Mouse (Mus musculus) MEL (cell line): ENCODE data around the gene Socs7. TPM values are rescaled to one million over a fixed set of nuclear protein-coding genes. Genes with fewer than 3 reads are reported as not detected.

ENCODE experiments used
- DNase-seq: peaks from one replicate; pipeline ENCODE4 v3.0.0; 2011; ENCODE audit warnings: low read depth, low spot score
- H3K27ac ChIP-seq: 2 replicates; pipeline ENCODE4 v1.5.1; 2012; ENCODE audit warnings: low read depth, mild to moderate bottlenecking, control low read depth, low read length, moderate library complexity; ENCODE audit not compliant: control insufficient read depth
- H3K27me3 ChIP-seq, 2 experiments: fragments of 150-350 bp in 1 of 2; sonication (generic) in 1 of 2; 2 replicates each; pipeline ENCODE4 v1.6.1; 2012; ENCODE audit warnings: low read length in 2 of 2, mild to moderate bottlenecking in 2 of 2, improper control_type of control experiment in 1 of 2, moderate library complexity in 1 of 2; ENCODE audit not compliant: insufficient read depth in 2 of 2, control insufficient read depth in 1 of 2
- H3K36me3 ChIP-seq, 2 experiments: 2 replicates each; pipeline ENCODE4 v1.6.1; 2012 to 2014; ENCODE audit warnings: low read length in 2 of 2, improper control_type of control experiment in 1 of 2, inconsistent platforms in 1 of 2, mild to moderate bottlenecking in 1 of 2; ENCODE audit not compliant: insufficient read depth in 2 of 2, control insufficient read depth in 1 of 2
- H3K4me1 ChIP-seq, 2 experiments: fragments of 150-350 bp in 1 of 2; sonication (generic) in 1 of 2; 2 replicates each; pipeline ENCODE4 v1.6.1; 2012; ENCODE audit warnings: low read length in 2 of 2, improper control_type of control experiment in 1 of 2, mild to moderate bottlenecking in 1 of 2; ENCODE audit not compliant: insufficient read depth in 2 of 2, control insufficient read depth in 1 of 2
- H3K4me3 ChIP-seq, 2 experiments: fragments of 150-350 bp in 1 of 2; sonication (generic) in 1 of 2; 2 replicates each; pipeline ENCODE4 v1.5.1; 2012; ENCODE audit warnings: low read depth in 2 of 2, low read length in 2 of 2, mild to moderate bottlenecking in 2 of 2, moderate library complexity in 2 of 2, control low read depth in 1 of 2, improper control_type of control experiment in 1 of 2; ENCODE audit not compliant: control insufficient read depth in 1 of 2, insufficient read depth in 1 of 2
- H3K79me2 ChIP-seq: 2 replicates; pipeline ENCODE4 v1.6.1; 2012; ENCODE audit warnings: mild to moderate bottlenecking, low read length, moderate library complexity; ENCODE audit not compliant: control insufficient read depth, poor library complexity, insufficient read depth
- H3K9ac ChIP-seq: 2 replicates; pipeline ENCODE4 v1.6.1; 2012; ENCODE audit warnings: low read depth, mild to moderate bottlenecking, control low read depth, low read length, moderate library complexity; ENCODE audit not compliant: control insufficient read depth, poor library complexity, severe bottlenecking
- H3K9me3 ChIP-seq: fragments of 150-350 bp; sonication (generic); replicated peaks from 2 replicates; pipeline ENCODE4 v1.6.1; 2012; ENCODE audit warnings: mild to moderate bottlenecking, low read length, improper control_type of control experiment, moderate library complexity; ENCODE audit not compliant: insufficient read depth
- CHD2 ChIP-seq: IDR thresholded peaks from 2 replicates; pipeline ENCODE4 v1.6.1; 2011; ENCODE audit warnings: low read length, improper control_type of control experiment
- EP300 ChIP-seq, 2 experiments: IDR thresholded peaks; 2 replicates each; pipeline ENCODE4 v1.6.1; 2011; ENCODE audit warnings: improper control_type of control experiment in 2 of 2, low read length in 2 of 2, low read depth in 1 of 2, mild to moderate bottlenecking in 1 of 2
- GABPA ChIP-seq: IDR thresholded peaks from 2 replicates; pipeline ENCODE4 v1.6.1; 2012; ENCODE audit warnings: low read depth, mild to moderate bottlenecking, inconsistent platforms, low read length, improper control_type of control experiment, moderate library complexity
- HCFC1 ChIP-seq: IDR thresholded peaks from 2 replicates; pipeline ENCODE4 v1.6.1; 2012; ENCODE audit warnings: low read depth, mild to moderate bottlenecking, inconsistent platforms, low read length, improper control_type of control experiment, moderate library complexity
- MAFK ChIP-seq: IDR thresholded peaks from 2 replicates; pipeline ENCODE4 v1.6.1; 2011; ENCODE audit warnings: low read depth, mild to moderate bottlenecking, low read length, improper control_type of control experiment, borderline replicate concordance
- MAX ChIP-seq: IDR thresholded peaks from 2 replicates; pipeline ENCODE4 v1.6.1; 2011; ENCODE audit warnings: low read length, improper control_type of control experiment
- MAZ ChIP-seq: IDR thresholded peaks from 2 replicates; pipeline ENCODE4 v1.6.1; 2012; ENCODE audit warnings: low read depth, mild to moderate bottlenecking, inconsistent platforms, low read length, improper control_type of control experiment
- MXI1 ChIP-seq: IDR thresholded peaks from 2 replicates; pipeline ENCODE4 v1.6.1; 2011; ENCODE audit warnings: mild to moderate bottlenecking, low read depth, low read length, improper control_type of control experiment
- MYB ChIP-seq: IDR thresholded peaks from 2 replicates; pipeline ENCODE4 v1.6.1; 2011; ENCODE audit warnings: mild to moderate bottlenecking, low read depth, low read length, improper control_type of control experiment
- NRF1 ChIP-seq: IDR thresholded peaks from 2 replicates; pipeline ENCODE4 v1.6.1; 2014; ENCODE audit warnings: low read depth, mild to moderate bottlenecking, inconsistent platforms, low read length, improper control_type of control experiment, moderate library complexity; ENCODE audit not compliant: poor library complexity, insufficient read depth, severe bottlenecking
- POLR2A ChIP-seq, 2 experiments: IDR thresholded peaks; 2 replicates each; pipeline ENCODE4 v1.6.1; 2011 to 2012; ENCODE audit warnings: low read length in 2 of 2, mild to moderate bottlenecking in 2 of 2, control low read depth in 1 of 2, improper control_type of control experiment in 1 of 2, low read depth in 1 of 2, moderate library complexity in 1 of 2; ENCODE audit not compliant: control insufficient read depth in 1 of 2, insufficient read depth in 1 of 2, poor library complexity in 1 of 2
- POLR2AphosphoS2 ChIP-seq: IDR thresholded peaks from 2 replicates; pipeline ENCODE4 v1.6.1; 2011; ENCODE audit warnings: low read length, improper control_type of control experiment
- RAD21 ChIP-seq: IDR thresholded peaks from 2 replicates; pipeline ENCODE4 v1.6.1; 2011; ENCODE audit warnings: mild to moderate bottlenecking, low read depth, low read length, improper control_type of control experiment
- RCOR1 ChIP-seq: IDR thresholded peaks from 2 replicates; pipeline ENCODE4 v1.6.1; 2012; ENCODE audit warnings: low read depth, mild to moderate bottlenecking, inconsistent platforms, low read length, improper control_type of control experiment
- SMC3 ChIP-seq: IDR thresholded peaks from 2 replicates; pipeline ENCODE4 v1.6.1; 2011; ENCODE audit warnings: low read depth, low read length, improper control_type of control experiment
- TAL1 ChIP-seq: IDR thresholded peaks from 2 replicates; pipeline ENCODE4 v1.6.1; 2012; ENCODE audit warnings: mild to moderate bottlenecking, inconsistent platforms, low read length, moderate library complexity, mixed read lengths
- TBP ChIP-seq: IDR thresholded peaks from 2 replicates; pipeline ENCODE4 v1.8.0; 2011; ENCODE audit warnings: low read depth, low read length, improper control_type of control experiment
- TCF12 ChIP-seq: IDR thresholded peaks from 2 replicates; pipeline ENCODE4 v1.6.1; 2014; ENCODE audit warnings: low read depth, mild to moderate bottlenecking, inconsistent platforms, low read length, improper control_type of control experiment, moderate library complexity
- UBTF ChIP-seq: IDR thresholded peaks from 2 replicates; pipeline ENCODE4 v1.6.1; 2012; ENCODE audit warnings: low read depth, mild to moderate bottlenecking, inconsistent platforms, low read length, improper control_type of control experiment, moderate library complexity, borderline replicate concordance; ENCODE audit not compliant: insufficient read depth
- USF1 ChIP-seq: IDR thresholded peaks from 2 replicates; pipeline ENCODE4 v1.6.1; 2014; ENCODE audit warnings: low read depth, mild to moderate bottlenecking, inconsistent platforms, low read length, improper control_type of control experiment, moderate library complexity
- ZKSCAN1 ChIP-seq: IDR thresholded peaks from 2 replicates; pipeline ENCODE4 v1.6.1; 2012; ENCODE audit warnings: low read depth, mild to moderate bottlenecking, inconsistent platforms, low read length, improper control_type of control experiment, moderate library complexity
- ZMIZ1 ChIP-seq: IDR thresholded peaks from 2 replicates; pipeline ENCODE4 v1.6.1; 2012; ENCODE audit warnings: low read depth, mild to moderate bottlenecking, inconsistent platforms, low read length, improper control_type of control experiment, moderate library complexity
- ZNF384 ChIP-seq: IDR thresholded peaks from 2 replicates; pipeline ENCODE4 v1.6.1; 2012; ENCODE audit warnings: low read depth, mild to moderate bottlenecking, inconsistent platforms, low read length, improper control_type of control experiment
- polyA plus RNA-seq, 2 experiments: library from polyadenylated mRNA; stranded (reverse) in 1 of 2; unstranded in 1 of 2; fragments of >175 nt in 1 of 2; fragments of >200 nt in 1 of 2; gene quantifications; 2 replicates each; pipeline versions ENCODE4 v1.2.1 to v1.2.4; 2012; ENCODE audit warnings: low replicate concordance in 2 of 2, low read depth in 1 of 2; ENCODE audit not compliant: insufficient read length in 2 of 2, insufficient read depth in 1 of 2, missing spikeins in 1 of 2
- total RNA-seq: library from RNA; depleted of rRNA; stranded (reverse); fragments of 300-350 nt; gene quantifications from 2 replicates; pipeline ENCODE4 v1.2.3, GENCODE M21; 2012

The Socs7 gene
- total and polyA plus RNA-seq, 3 experiments: 19.3 to 21.0 TPM; not detected in 1

GRCm38 (mm10) chr11:97404184-97404760 lies 41.9 kb downstream of the Socs7 start:
- Histone ChIP-seq H3K9ac (peak overlapping the region; percentile 52), H3K9me3 (no peaks in the 10 kb centered on the region), H3K4me1 (peaks cover 13 to 24% of the 10 kb centered on the region in 2 experiments), H3K79me2 (no peaks in the 10 kb centered on the region; the same call in 1 of the 2 replicates), H3K4me3 (peak overlapping the region; percentile 53 to 65), H3K27me3 (no peaks in the 10 kb centered on the region), H3K27ac (no peak overlapping the region), H3K36me3 (peaks cover 0 to 6% of the 10 kb centered on the region in 2 experiments; a peak in 2 of 4 replicates)
- peak; percentile 61 for DNase-seq
- TF ChIP-seq POLR2A (IDR thresholded peaks at IDR 0.05; ENCODE audit: control insufficient read depth in 1 of 2, insufficient read depth in 1 of 2, low read depth in 1 of 2, low read length in 2 of 2, poor library complexity in 1 of 2) (0 out of 4 replicates have a peak, but pooled peaks of 1 of the 2 experiments have one; percentile 40), MAFK (no peak), NRF1 (0 out of 2 replicates have a peak, but pooled peaks have one; percentile 17), CHD2 (no peak), MXI1 (0 out of 2 replicates have a peak, but pooled peaks have one; percentile 30), MAX (no peak), UBTF (no peak), MAZ (peak; percentile 49; the same call in 1 of the 2 replicates)

GRCm38 (mm10) chr11:97404761-97405190 lies 42.4 kb downstream of the Socs7 start:
- Histone ChIP-seq H3K79me2 (no peaks in the 10 kb centered on the region; the same call in 1 of the 2 replicates), H3K27ac (no peak overlapping the region), H3K36me3 (peaks cover 0 to 6% of the 10 kb centered on the region in 2 experiments; a peak in 2 of 4 replicates), H3K4me1 (peaks cover 13 to 24% of the 10 kb centered on the region in 2 experiments), H3K9ac (peak overlapping the region; percentile 52), H3K27me3 (no peaks in the 10 kb centered on the region), H3K9me3 (no peaks in the 10 kb centered on the region), H3K4me3 (peak overlapping the region; percentile 53 to 65)
- peak; percentile 60 for DNase-seq
- TF ChIP-seq EP300 (IDR thresholded peaks at IDR 0.05; ENCODE audit: low read depth in 1 of 2, low read length in 2 of 2): no peak
- TF ChIP-seq TBP: 0 out of 2 replicates have a peak, but pooled peaks have one; percentile 25

DNA sequence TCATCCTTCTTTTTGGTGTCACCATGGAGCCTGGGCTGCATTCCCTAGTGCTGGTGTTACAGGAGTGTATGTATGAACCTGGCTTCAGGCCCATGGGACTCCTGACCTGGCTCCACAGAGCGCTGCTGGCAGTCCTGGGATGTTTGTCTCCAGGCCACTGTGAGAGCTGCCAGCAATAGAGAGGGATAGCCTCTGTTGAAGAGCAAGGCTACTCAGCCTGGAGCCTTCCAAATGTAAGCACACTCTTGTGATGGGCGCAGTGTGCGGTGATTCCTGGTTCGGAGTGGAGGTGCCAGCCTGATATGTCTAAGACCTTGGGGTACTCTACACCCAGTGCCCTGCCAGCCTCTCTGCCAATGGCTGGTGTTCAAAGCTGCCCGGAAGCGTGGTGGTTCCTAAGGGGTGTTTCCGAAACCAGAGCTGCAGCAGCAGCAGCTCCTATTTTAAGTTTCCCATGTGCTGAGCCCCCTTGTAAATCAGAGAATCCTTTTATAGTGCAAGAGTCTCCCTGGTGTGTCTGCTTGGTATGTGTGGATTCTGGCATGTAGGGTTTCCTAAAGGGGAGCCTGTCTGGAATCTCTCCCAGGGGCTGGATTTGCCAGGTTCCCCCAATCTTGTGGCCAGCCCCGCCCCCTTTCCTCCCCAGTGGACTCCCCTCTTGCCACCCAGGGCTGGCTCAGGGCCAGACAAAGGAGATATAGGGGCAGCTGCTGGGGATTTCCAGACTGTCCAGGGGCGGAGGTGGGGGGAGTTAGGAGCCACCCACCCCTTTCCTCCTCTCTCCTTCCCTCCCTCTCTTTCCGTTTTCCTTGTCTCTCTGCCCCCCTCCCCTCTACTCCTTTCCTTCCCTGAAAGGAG lies 44.0 kb downstream of the Socs7 start:
- peaks cover 0 to 5% of the 10 kb centered on the region in 2 experiments; a peak in 2 of 4 replicates for H3K36me3 ChIP-seq
- no peak for TF ChIP-seq ZNF384
- no peak for TF ChIP-seq ZMIZ1
- no peak for TF ChIP-seq HCFC1
- no peak for TF ChIP-seq RCOR1
- TF ChIP-seq ZKSCAN1: no peak
- TF ChIP-seq UBTF: no peak
- TF ChIP-seq SMC3: no peak
- TF ChIP-seq TAL1: no peak
- TF ChIP-seq TBP: no peak
- TF ChIP-seq MXI1: no peak
- TF ChIP-seq TCF12: no peak
- TF ChIP-seq RAD21: no peak
- TF ChIP-seq GABPA: no peak
- TF ChIP-seq USF1: no peak
- no peak for TF ChIP-seq MYB
- no peak for TF ChIP-seq POLR2AphosphoS2

More for the DNA sequence above, 44.0 kb downstream of the Socs7 start:
- Histone ChIP-seq H3K79me2 (no peaks in the 10 kb centered on the region; the same call in 1 of the 2 replicates), H3K4me1 (peaks cover 11 to 15% of the 10 kb centered on the region in 2 experiments), H3K9me3 (no peaks in the 10 kb centered on the region), H3K27ac (no peak overlapping the region), H3K9ac (no peak overlapping the region), H3K27me3 (no peaks in the 10 kb centered on the region), H3K4me3 (no peak overlapping the region)
- no peak for DNase-seq
